Mouse (Mus musculus) adrenal gland, adult 2 months (tissue): ENCODE data around the gene Ptprr. TPM values are rescaled to one million over a fixed set of nuclear protein-coding genes. Genes with fewer than 3 reads are reported as not detected.

Experiments
- DNase-seq: peaks from one replicate; pipeline ENCODE4 v3.0.0; 2021
- polyA plus RNA-seq: library from polyadenylated mRNA; depleted of rRNA; stranded (reverse); fragments of >200 nt; gene quantifications from 2 replicates; pipeline ENCODE4 v1.2.3, GENCODE M21; 2012
- total RNA-seq, 2 experiments: library from RNA; stranded (reverse); gene quantifications; 2 replicates each; pipeline ENCODE4 v1.2.3; 2021

Ptprr gene
- total and polyA plus RNA-seq, 3 experiments: 0.84 to 7.4 (median 3.7) TPM

- peak; percentile 64 for DNase-seq
Observed at GRCm38 (mm10) chr10:116266561-116267433, 248.8 kb downstream of the Ptprr start.

DNA sequence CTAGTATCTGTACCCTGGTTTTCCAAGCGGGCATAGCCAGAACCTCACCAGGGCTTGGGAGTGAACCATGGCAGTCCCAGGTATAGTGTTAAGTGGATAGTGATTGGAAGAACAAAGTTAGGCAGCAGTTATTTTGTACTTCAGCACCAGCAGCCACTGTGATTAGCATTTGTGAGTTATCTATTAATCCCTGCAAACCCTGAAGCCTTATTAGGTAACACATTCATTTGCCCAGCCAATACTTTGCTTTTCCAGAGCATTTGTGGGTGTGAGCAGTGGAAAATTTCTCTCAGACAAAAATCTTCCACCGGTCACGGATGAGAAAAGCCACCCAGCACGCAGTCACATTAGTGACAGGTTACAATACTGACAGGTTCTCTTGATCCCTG, 249.4 kb downstream of the Ptprr start:
- no peak for DNase-seq

DNA sequence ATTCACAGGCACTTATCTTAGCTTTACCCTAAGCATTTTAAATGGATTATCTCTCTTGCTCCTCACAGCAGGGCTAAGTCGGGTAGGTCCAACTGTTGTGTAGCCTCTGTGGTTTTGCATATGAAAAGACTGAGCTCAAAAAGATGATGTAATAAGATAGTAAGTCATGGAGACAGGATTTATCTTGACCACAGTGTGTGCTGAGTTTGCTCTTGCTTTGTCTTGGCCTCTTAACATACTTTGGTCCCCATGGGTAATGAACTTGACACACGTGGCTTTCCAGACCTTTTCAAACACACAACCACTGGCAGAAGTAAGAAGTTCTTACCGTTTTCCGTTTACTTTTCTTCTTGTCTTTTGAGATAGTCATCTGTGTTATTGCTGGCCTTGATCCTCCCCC, 250.3 kb downstream of the Ptprr start:
- no peak for DNase-seq

- DNase-seq: no peak
Observed at GRCm38 (mm10) chr10:116270646-116271469, 252.8 kb downstream of the Ptprr start.

GRCm38 (mm10) chr10:116271470-116271915, 253.5 kb downstream of the Ptprr start:
- no peak for DNase-seq

DNA sequence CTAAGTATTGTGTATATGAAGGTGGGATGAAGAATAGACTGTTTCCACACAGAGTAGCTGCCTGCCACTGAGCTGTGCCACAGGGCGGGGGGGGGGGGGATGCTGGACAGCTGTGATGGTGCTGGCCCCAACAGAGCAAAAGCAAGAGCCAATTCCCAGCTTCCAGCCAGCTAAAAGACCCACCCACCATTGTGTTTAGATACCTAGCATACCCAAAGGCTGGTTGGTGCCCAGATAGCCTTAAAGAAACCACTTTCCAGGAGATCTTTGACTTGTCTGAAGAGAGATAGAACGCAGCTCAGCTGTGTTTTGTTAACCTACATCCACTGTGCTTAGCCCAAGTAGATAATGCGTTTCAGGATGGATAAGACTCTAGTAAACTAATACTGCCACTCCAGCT, 254.1 kb downstream of the Ptprr start:
- DNase-seq: no peak

DNA sequence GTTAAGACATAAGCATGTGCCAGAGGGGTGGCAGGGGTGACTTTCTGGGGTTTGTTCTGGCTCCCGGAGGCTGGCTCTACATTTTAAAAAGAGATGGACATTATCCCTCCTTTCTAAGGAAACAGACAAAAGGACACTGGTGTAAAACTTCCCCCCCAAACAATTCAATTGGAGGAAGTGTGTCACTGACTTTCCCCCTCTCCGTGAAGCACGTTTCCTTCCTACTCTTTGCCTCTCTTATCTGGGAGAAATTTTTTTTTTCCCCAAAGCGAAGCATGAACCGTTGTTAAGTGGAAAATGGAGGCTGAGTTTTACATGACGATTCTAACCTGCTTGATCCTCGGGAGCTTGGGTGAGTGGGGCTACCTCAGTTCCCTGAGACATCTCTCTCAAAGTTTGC, 257.3 kb downstream of the Ptprr start, which contains the start of gene Ptprb:
Gene Ptprb (plus strand): TSS at position 244 of the 400 bp plus-strand sequence.
- no peak for DNase-seq

DNA sequence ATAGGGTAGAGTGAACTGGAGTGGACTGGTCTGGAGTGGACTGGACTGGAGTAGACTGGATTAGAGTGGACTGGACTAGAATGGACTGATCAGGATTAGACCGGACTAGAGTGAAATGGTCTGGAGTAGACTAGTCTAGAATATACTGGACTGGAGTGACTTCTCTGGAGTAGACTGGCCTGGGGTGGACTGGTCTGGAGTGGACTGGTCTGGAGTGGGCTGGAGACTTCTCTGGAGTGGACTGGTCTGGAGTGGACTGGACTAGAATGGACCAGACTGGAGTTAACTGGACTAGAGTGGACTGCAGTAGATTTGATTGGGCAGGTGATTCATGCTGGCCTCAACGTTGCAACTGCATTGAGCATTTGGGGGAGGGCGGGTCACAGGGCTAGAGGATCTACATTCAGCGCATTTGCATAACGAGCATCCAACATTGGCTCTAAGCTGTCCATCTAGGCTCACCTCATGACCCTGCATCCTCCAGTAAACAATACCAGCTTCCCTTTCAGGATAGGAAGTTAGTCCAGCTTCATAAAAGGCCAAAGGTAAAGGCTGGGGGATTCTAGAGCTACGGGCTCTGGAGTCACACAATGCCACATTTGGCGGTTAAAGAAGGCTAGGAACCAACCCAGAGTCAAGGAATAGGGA, 268.8 kb downstream of the Ptprr start:
- DNase-seq: no peak

GRCm38 (mm10) chr10:116288130-116288529, 270.1 kb downstream of the Ptprr start:
- DNase-seq: peak; percentile 63

DNA sequence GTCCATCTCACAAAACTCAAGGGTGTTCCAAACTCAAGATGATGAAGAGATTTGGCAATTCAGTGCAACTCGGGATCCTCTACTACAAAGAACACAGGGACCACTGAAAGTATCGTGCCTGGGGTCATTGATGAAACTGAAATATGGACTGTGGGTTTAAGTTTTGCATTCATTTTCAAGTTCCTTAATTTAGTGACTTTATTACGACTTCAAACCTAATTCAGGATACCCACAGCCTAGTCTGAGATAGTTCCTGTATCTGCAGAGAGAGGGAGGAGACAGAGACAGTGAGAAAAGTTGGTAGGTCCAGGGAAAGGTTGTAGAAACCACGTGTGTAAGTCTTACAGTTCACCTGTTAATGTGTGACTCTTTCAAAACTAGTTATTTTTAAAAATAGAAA, 272.5 kb downstream of the Ptprr start:
- DNase-seq: no peak

DNA sequence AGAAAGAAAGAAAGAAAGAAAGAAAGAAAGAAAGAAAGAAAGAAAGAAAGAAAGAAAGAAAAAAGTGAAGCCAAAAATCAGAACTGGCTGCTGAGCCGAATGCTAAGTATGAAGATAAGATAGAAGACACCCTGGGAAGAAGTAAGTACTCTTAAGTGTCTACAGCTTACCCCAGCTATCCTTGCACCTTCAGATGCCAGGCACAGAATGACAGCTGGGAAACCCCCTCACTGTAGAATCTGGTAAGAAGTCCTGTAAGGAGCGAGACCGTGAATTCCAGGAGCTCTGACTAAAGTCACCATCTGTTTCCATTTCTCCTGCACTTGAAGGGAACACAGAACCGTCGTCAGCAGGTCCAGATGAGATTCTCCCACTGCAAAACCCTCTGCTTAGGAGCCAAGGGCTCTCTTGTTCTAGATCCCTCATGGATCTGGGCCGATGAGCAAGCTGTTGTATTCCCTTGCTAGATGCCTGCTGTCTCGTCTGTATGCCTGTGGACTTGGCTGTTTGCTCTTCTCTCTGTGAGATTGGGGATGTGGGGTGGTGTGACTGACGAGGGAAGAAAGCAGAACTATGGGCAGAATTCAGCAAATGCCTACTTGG, 273.2 kb downstream of the Ptprr start:
- DNase-seq: no peak

DNA sequence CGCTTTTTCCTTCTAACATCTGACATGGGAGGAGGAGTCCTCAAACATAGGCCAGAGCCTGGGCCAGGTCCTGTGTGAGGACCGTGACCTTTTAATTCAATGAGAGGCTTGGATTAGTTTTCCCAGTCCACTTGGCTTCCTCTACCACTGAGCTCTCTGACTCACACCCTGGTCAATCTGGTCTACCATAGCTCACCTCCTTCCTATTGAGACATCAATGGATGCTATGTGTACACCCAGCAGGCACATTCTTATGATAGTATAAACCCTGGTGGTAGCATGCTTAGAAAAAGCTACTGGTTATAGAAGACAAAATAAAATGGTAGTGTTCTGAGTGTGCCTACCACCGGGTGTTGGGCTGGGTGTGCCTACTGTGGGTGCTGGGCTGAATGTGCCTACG, 278.4 kb downstream of the Ptprr start:
- no peak for DNase-seq

GRCm38 (mm10) chr10:116297854-116298253, 279.8 kb downstream of the Ptprr start:
- no peak for DNase-seq

- DNase-seq: no peak
Observed at GRCm38 (mm10) chr10:116300824-116301223, 282.8 kb downstream of the Ptprr start.

DNA sequence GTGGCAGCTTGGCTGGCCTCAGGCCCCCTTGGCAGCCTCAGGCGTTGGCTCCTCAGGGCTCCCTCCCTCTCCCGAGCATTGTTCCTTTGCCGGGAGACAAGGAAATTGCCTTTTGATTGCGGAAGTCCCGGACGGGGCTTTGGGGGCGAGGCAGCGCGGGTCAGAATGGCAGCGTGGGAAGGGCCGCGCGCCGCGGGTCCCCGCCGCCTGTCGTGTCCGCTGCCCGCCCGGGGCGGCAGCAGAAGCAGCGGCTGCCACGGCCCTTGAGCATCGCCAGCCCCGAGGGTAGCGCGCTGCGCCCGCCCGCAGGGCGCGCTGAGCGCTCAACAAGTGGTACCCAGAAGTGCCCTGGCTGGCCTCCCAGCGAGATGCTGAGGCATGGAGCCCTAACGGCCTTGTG, 283.2 kb downstream of the Ptprr start:
- DNase-seq: peak; percentile 67

DNA sequence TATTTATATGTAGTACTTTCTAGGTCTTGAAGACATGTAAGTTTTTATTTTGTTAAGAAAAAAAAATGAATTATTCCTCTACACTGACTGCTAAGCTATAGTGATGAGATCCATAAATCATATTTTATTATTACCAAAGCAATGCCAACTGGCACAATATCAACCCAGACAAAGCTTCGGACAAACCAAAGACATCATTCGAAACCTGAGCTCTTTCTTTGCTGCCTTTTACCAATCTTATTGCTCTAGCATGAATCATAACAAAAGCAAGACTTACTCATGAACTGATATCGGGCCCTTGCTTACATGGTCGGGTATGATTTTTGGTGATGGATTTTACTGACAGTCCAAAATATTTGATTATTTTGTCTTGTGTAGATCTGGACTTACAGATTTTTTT, 286.3 kb downstream of the Ptprr start:
- no peak for DNase-seq

GRCm38 (mm10) chr10:116309460-116309859, 291.4 kb downstream of the Ptprr start:
- DNase-seq: no peak

GRCm38 (mm10) chr10:116310516-116311210, 292.6 kb downstream of the Ptprr start:
- DNase-seq: no peak

DNA sequence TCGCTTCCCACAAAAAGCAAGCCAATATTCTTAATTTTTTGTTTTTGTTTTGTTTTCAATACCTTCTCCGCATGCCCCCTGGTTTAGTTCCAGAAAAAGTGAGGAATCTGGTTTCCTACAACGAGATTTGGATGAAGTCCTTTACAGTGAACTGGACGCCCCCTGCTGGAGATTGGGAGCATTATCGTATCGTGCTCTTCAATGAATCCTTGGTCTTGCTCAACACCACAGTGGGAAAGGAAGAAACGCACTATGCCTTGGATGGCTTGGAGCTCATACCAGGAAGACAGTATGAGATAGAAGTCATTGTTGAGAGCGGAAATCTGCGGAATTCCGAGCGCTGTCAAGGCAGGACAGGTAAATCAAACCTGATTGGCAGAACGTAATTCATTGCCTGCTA, 301.2 kb downstream of the Ptprr start:
- peak; percentile 72 for DNase-seq
